Mouse (Mus musculus): ENCODE measurements around the gene Aknad1. TPM values are rescaled to one million over a fixed set of nuclear protein-coding genes. Genes with fewer than 3 reads are reported as not detected.

Aknad1 gene
- polyA plus RNA-seq, 1 experiment from 2014 or later, result 0.37 TPM

DNA sequence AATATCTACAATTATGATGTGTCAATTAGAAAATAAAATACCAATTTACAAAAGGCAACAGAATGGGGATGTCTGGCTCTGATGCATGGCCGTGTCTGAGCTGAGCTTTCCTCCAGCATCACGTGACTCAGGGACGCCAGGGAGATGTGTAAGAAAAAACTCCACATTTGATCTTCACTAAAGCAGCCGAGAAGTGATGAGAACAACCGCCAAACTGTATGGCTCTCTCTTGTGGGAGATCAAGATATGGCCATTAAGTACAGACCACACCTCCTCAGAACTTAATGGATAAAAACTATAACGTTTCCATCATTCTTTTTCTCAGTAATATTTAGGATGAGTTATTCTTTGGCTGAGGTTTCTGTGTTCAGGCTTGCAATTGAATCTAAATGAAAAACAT is 11.6 kb downstream of the Aknad1 start:
- no peaks in the 10 kb centered on the region for H3K36me3 ChIP-seq
- peak overlapping the region; percentile 45 for H3K9ac ChIP-seq
- peaks cover 6% of the 10 kb centered on the region; the same call in 1 of the 2 replicates for H3K27me3 ChIP-seq
- peak overlapping the region; percentile 62 for H3K4me2 ChIP-seq
- DNase-seq (peak; percentile 35), ATAC-seq (ENCODE audit: low read depth) (peak; percentile 66)
- peak overlapping the region; percentile 37 for H3K4me3 ChIP-seq (replicated peaks)
- peak overlapping the region; percentile 89 for H3K27ac ChIP-seq
- H3K9me3 ChIP-seq (replicated peaks), result no peaks in the 10 kb centered on the region
- peaks cover 55% of the 10 kb centered on the region for H3K4me1 ChIP-seq (replicated peaks)
- WGBS (ENCODE audit: insufficient replicate concordance), result 20% methylated on average over 6 of the region's 6 CpGs

DNA sequence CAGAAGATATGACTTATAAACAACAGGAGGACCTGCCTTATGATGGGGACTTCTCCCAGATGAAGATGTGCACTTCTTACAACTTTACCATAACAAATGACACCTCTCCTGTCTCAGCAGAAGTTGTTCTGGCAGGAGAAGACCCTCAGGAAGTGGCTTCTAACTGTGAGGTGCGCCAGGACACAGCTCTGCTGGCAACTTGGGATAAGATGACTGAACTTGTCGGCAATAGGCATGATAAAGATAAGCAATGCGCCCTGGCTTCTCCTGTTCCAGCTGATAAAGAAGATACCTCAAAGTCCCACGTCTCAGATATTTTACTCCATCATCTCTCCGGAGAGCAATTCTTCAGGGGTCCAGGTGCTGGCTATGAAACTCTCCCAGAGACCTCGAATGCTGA is 12.2 kb downstream of the Aknad1 start:
- Histone ChIP-seq H3K27me3 (peaks cover 3% of the 10 kb centered on the region; the same call in 1 of the 2 replicates), H3K36me3 (no peaks in the 10 kb centered on the region), H3K27ac (peak overlapping the region; percentile 89), H3K4me3 (replicated peaks) (peak overlapping the region; percentile 37), H3K4me2 (peak overlapping the region; percentile 62), H3K9ac (peak overlapping the region; percentile 45), H3K4me1 (replicated peaks) (peaks cover 58% of the 10 kb centered on the region), H3K9me3 (replicated peaks) (no peaks in the 10 kb centered on the region)
- 23% methylated on average over 6 of the region's 6 CpGs for WGBS (ENCODE audit: insufficient replicate concordance)
- ATAC-seq (ENCODE audit: low read depth), result peak; percentile 83
- DNase-seq, result peak; percentile 66

DNA sequence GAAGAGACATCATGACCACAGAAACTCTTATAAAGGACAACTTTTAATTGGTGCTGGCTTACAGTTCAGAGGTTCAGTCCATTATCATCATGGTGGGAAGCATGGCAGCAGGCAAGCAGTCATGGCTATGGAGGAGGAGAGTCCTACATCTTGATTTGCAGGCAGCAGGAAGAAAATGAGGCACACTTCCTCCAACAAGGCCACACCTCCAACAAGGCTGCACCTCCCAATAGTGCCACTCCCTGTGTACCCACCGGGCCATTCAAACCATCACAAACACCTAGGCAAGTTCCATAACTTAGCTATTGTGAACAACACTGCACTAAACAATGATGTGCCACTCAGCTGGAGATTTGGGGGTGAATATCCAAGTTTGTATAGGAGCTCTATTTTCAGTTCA is 15.1 kb downstream of the Aknad1 start:
- H3K4me1 ChIP-seq (replicated peaks), result peaks cover 67% of the 10 kb centered on the region
- ATAC-seq (ENCODE audit: low read depth), result peak; percentile 55
- peak overlapping the region; percentile 77 for H3K27ac ChIP-seq
- no peaks in the 10 kb centered on the region for H3K36me3 ChIP-seq
- H3K9me3 ChIP-seq (replicated peaks), result no peaks in the 10 kb centered on the region
- no peak overlapping the region for H3K9ac ChIP-seq
- H3K4me2 ChIP-seq, result peak overlapping the region; percentile 15; the same call in 1 of the 2 replicates
- WGBS (ENCODE audit: insufficient replicate concordance), result 41% methylated on average over 1 of the region's 1 CpGs
- no peaks in the 10 kb centered on the region for H3K27me3 ChIP-seq
- no peak overlapping the region for H3K4me3 ChIP-seq (replicated peaks)
- DNase-seq, result no peak

DNA sequence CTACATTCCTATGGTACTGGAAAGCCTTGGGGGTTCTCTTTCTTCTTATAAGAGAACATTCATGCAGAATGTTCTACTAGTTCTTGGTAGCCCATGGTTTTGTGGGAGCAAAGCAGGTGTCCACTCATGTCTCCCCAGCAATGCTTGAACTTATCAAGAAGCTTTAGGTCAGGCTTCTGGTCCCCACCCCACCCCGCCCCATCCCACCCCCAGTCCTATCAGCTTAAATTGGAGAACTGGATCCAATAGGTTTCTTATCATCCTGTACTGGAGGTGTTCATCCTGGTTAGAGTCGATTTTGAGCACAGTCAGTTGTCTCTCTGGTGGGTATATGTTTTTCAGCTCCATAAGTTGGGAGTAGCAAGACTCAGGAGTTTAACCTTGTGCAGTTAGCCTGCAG is 16.1 kb downstream of the Aknad1 start:
- no peak for DNase-seq
- Histone ChIP-seq H3K4me3 (replicated peaks) (no peak overlapping the region), H3K4me1 (replicated peaks) (peaks cover 61% of the 10 kb centered on the region), H3K27me3 (no peaks in the 10 kb centered on the region), H3K4me2 (peak overlapping the region; percentile 45), H3K9ac (no peak overlapping the region), H3K9me3 (replicated peaks) (no peaks in the 10 kb centered on the region), H3K36me3 (no peaks in the 10 kb centered on the region), H3K27ac (peak overlapping the region; percentile 77)
- WGBS (ENCODE audit: insufficient replicate concordance), result 35% methylated on average over 2 of the region's 2 CpGs
- ATAC-seq (ENCODE audit: low read depth), result peak; percentile 75

DNA sequence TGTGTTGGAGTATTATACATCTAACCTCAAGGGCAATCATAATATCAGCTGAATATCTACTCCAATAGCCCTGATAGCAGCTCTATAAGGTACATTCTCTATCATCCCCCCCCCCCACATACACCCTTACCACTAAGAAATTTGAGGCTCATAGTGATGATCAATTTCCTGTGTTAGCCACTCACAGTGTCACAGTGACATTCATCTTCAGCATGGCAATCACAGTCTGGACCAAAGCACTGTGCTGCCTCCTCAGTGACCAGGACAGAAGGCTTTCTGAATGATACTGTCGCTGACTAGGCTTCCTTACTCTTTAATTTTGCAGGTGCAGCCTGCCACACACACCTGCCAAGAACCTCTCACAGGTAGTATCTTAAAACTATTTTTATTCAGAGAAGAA is 16.7 kb downstream of the Aknad1 start:
- ATAC-seq (ENCODE audit: low read depth) (no peak), DNase-seq (no peak)
- no peaks in the 10 kb centered on the region for H3K27me3 ChIP-seq
- peak overlapping the region; percentile 45 for H3K4me2 ChIP-seq
- H3K4me1 ChIP-seq (replicated peaks), result peaks cover 55% of the 10 kb centered on the region
- WGBS (ENCODE audit: insufficient replicate concordance), result 77% methylated on average over 1 of the region's 1 CpGs
- H3K9ac ChIP-seq, result no peak overlapping the region
- H3K9me3 ChIP-seq (replicated peaks), result no peaks in the 10 kb centered on the region
- H3K4me3 ChIP-seq (replicated peaks), result no peak overlapping the region
- H3K27ac ChIP-seq, result peak overlapping the region; percentile 77
- H3K36me3 ChIP-seq, result no peaks in the 10 kb centered on the region

DNA sequence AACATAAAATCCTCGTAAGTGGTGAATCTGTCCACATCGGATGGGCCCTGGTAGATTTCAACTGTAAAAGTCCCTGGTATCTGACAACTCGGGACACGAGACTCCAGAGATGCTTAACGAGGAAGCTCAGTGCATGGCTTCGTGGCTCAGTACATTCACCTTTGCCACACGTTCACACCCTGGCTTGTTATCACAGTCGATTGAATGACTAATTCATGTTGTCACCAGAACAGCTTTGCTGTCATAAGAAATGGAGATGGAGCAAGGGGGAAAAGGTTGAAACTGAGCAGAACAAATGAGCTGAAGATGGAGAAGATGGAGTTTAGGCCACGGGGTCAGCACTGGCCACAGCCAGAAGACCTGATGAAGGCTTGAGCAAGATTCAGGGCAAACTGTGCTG is 18.1 kb downstream of the Aknad1 start:
- DNase-seq (no peak), ATAC-seq (ENCODE audit: low read depth) (no peak)
- H3K36me3 ChIP-seq, result no peaks in the 10 kb centered on the region
- WGBS (ENCODE audit: insufficient replicate concordance), result 70% methylated on average over 9 of the region's 9 CpGs
- peaks cover 41% of the 10 kb centered on the region for H3K4me1 ChIP-seq (replicated peaks)
- no peak overlapping the region for H3K9ac ChIP-seq
- H3K4me2 ChIP-seq, result no peak overlapping the region
- no peak overlapping the region for H3K4me3 ChIP-seq (replicated peaks)
- H3K27me3 ChIP-seq, result 0 out of 2 replicates have a peak, but pooled peaks cover 3% of the 10 kb centered on the region
- H3K27ac ChIP-seq, result no peak overlapping the region
- H3K9me3 ChIP-seq (replicated peaks), result no peaks in the 10 kb centered on the region

DNA sequence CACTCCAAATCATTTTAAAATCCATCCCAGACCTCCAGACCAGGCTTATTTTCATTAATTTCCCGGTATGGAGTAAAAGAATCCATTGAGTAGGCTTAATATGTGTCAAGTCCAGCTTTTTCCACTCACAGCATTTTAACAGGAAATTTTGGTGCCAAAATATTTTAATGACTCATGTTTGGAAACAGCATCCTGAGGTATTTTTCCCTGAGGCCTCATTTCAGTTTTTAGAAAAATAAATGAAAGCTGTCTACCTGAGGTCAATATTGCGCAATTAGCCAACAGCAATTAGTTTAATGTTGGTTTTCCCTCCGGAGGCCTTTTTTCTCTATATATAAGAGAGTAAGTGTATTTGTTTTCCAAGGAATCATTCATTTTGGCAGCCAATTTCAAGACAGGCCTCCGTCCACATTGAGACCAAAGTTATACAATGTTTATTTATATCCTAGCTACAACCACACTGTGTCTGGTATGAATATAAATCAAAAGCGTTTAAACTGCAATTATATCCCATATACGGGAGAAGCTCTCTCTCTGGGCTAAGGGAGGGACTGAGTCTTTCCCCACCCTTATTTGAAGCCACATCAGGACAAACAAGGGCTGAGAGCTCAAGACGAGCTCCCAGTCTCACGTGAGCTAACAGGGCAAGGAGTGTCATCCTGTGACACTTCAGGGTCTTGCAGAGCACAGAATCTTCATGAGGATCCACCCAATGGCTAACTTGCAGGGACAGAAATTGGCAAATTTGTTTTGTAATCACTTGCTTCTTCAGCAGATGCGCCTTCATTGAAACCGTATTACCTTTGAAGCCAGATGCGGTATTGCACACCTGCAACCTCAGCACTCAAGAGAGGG is 20.3 kb downstream of the Aknad1 start:
- no peak for ATAC-seq (ENCODE audit: low read depth)
- H3K27me3 ChIP-seq, result peaks cover 15% of the 10 kb centered on the region; the same call in 1 of the 2 replicates
- no peaks in the 10 kb centered on the region for H3K36me3 ChIP-seq
- H3K27ac ChIP-seq, result no peak overlapping the region
- no peak overlapping the region for H3K4me2 ChIP-seq
- no peak overlapping the region for H3K9ac ChIP-seq
- DNase-seq, result no peak
- H3K4me3 ChIP-seq (replicated peaks), result no peak overlapping the region
- WGBS (ENCODE audit: insufficient replicate concordance), result 77% methylated on average over 11 of the region's 11 CpGs
- H3K9me3 ChIP-seq (replicated peaks), result no peaks in the 10 kb centered on the region
- peaks cover 25% of the 10 kb centered on the region for H3K4me1 ChIP-seq (replicated peaks)

DNA sequence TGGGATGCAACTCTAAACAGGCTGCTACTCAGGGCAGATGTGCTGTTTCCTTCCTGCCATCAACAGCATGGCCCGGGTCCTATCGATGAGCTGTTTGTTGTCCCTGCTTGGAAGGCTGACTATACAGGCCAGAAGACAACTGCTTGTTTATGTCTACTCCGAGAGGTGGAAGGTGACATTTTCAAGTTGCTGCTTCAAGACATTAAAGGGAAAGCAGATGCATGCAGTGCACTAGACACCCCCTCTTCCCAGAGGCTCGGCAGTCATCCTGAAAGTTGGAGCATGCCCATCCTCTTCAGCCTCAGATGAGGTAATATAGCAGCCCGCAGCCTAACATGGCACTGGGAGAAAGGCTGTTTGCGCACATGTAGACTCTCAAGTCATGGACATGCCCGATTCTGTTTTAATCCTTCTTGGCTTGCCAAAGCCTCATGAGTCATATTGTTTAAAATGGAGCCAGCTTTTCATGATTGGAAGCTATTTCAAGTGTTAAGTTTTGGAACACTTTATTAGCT is 23.2 kb downstream of the Aknad1 start:
- Histone ChIP-seq H3K4me2 (no peak overlapping the region), H3K4me1 (replicated peaks) (peaks cover 10% of the 10 kb centered on the region), H3K4me3 (replicated peaks) (no peak overlapping the region), H3K9ac (no peak overlapping the region), H3K9me3 (replicated peaks) (no peaks in the 10 kb centered on the region), H3K36me3 (no peaks in the 10 kb centered on the region), H3K27ac (no peak overlapping the region), H3K27me3 (peaks cover 25% of the 10 kb centered on the region)
- DNase-seq (no peak), ATAC-seq (ENCODE audit: low read depth) (no peak)
- 69% methylated on average over 7 of the region's 7 CpGs for WGBS (ENCODE audit: insufficient replicate concordance)

DNA sequence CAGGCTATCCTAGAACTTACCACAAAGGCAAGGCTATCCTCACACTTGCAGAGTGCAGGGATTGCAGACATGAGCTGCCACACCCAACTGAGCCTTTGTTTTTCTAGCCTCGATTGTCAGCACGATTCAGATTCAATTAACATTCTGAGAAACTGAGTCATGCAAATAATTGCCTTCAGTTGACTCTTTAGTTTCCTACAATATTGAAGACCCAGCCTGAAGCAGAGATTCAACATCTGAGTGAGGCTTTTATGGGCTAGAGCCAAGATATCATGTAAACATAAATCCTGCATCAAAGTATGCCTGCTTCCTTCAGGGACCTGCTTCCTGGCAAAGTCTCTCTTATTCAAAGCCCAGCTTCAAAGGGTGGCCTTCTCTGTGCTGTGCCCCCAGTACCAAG is 24.2 kb downstream of the Aknad1 start:
- Histone ChIP-seq H3K9ac (no peak overlapping the region), H3K9me3 (replicated peaks) (no peaks in the 10 kb centered on the region), H3K4me2 (no peak overlapping the region), H3K36me3 (no peaks in the 10 kb centered on the region), H3K27me3 (peaks cover 25% of the 10 kb centered on the region), H3K27ac (no peak overlapping the region), H3K4me1 (replicated peaks) (peaks cover 10% of the 10 kb centered on the region; the same call in 1 of the 2 replicates), H3K4me3 (replicated peaks) (no peak overlapping the region)
- no peak for DNase-seq
- no peak for ATAC-seq (ENCODE audit: low read depth)
- WGBS (ENCODE audit: insufficient replicate concordance), result 73% methylated on average over 2 of the region's 2 CpGs

DNA sequence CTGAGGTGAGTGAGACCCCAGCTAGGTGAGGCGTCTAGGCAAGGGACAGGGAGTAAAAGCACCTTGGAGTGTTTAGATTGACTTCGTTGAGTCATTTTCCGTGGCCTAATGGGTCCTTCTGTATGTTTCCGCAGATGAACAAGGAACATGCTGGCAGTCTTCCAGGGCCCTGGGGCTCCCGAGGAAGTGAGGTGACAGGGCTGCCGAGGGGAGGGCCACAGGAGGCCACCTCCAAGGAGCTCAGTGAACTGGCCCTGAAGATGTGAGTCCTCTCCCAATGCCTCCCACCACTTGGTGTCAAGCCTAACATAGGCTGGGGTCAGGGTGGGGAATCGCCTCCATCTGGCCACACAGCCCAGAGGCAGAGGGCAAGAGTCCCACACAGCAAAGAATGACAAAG is 25.5 kb downstream of the Aknad1 start:
- no peak overlapping the region for H3K4me2 ChIP-seq
- H3K4me3 ChIP-seq (replicated peaks), result no peak overlapping the region
- no peak for DNase-seq
- H3K9ac ChIP-seq, result no peak overlapping the region
- H3K27ac ChIP-seq, result no peak overlapping the region
- 56% methylated on average over 7 of the region's 7 CpGs for WGBS (ENCODE audit: insufficient replicate concordance)
- no peaks in the 10 kb centered on the region for H3K36me3 ChIP-seq
- no peak for ATAC-seq (ENCODE audit: low read depth)
- H3K27me3 ChIP-seq, result peaks cover 25% of the 10 kb centered on the region
- H3K9me3 ChIP-seq (replicated peaks), result no peaks in the 10 kb centered on the region
- H3K4me1 ChIP-seq (replicated peaks), result peaks cover 14% of the 10 kb centered on the region; the same call in 1 of the 2 replicates

DNA sequence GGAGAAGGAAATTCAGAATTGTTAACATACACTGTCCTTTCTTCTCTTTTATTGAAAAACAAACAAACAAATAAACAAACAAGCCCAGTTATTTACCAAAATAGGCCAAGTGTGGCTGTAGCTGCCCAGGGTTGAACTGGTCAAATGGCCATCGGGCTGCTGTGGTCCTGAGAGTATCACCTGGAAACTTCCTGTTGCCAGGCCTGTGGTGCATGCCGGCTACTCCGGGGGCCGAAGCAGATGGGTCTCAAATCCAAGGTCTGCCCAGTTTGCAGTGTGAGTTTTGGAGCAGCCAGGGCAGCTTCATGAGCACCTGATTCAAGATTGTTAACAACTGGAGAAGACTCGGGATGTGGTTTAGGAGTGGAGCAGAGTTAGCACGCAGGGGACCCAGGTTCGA is 26.0 kb downstream of the Aknad1 start:
- H3K27me3 ChIP-seq, result peaks cover 25% of the 10 kb centered on the region
- DNase-seq (no peak), ATAC-seq (ENCODE audit: low read depth) (no peak)
- no peak overlapping the region for H3K27ac ChIP-seq
- H3K4me3 ChIP-seq (replicated peaks), result no peak overlapping the region
- no peak overlapping the region for H3K4me2 ChIP-seq
- H3K4me1 ChIP-seq (replicated peaks), result peaks cover 14% of the 10 kb centered on the region; the same call in 1 of the 2 replicates
- H3K9me3 ChIP-seq (replicated peaks), result no peaks in the 10 kb centered on the region
- H3K9ac ChIP-seq, result no peak overlapping the region
- no peaks in the 10 kb centered on the region for H3K36me3 ChIP-seq
- WGBS (ENCODE audit: insufficient replicate concordance), result 75% methylated on average over 7 of the region's 7 CpGs

All from liver, embryonic 13.5 days (tissue).